Mouse (Mus musculus): ENCODE measurements at regions not wholly inside any gene's neighbourhood (a gene's known extent, or its start where the extent isn't known, plus 50 kb on each side); places are given as distances from the start of the nearest gene placed in this dataset.

DNA sequence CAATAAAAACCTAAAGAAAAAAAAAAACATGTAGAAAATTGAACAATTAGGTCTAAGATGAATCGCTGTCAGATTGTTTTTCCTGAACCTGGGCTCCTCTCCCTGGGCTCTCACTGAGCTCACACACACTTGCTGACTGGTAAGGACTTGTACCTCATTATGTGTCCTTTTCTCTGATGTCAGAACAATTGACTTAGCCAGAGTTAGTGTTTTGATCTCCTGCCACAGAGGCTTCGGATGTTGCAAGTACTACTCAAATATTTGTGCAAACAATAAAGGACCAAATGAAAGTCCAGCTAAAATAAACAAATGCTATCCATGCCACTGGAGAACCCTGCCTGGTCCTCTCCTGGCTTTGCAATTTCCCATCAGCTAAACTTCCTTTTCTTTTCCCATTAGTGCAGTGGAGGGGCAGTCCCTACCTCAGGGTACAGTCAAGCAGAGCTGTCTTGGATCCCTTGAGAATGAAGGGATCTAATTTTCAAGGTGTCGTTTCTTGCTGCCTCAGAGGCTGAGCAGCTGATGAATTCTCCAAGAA lies 399.6 kb downstream of the Nbas start:
- 34% methylated on average over 3 of the region's 3 CpGs for WGBS
- Histone ChIP-seq H3K27me3 (ENCODE audit: control insufficient read depth, insufficient read depth, low read depth, low read length) (no peaks in the 10 kb centered on the region), H3K4me1 (replicated peaks; ENCODE audit: control insufficient read depth, insufficient read depth, low read length) (no peaks in the 10 kb centered on the region), H3K27ac (ENCODE audit: low read length) (no peak overlapping the region), H3K9me3 (ENCODE audit: control insufficient read depth, low read length) (no peaks in the 10 kb centered on the region), H3K4me3 (ENCODE audit: low read length) (no peak overlapping the region), H3K4me2 (ENCODE audit: low read depth, low read length) (no peak overlapping the region), H3K36me3 (ENCODE audit: control insufficient read depth, insufficient read depth, low read length) (no peaks in the 10 kb centered on the region), H3K9ac (ENCODE audit: low read length) (no peak overlapping the region)
- no peak for ATAC-seq (ENCODE audit: low read depth)

DNA sequence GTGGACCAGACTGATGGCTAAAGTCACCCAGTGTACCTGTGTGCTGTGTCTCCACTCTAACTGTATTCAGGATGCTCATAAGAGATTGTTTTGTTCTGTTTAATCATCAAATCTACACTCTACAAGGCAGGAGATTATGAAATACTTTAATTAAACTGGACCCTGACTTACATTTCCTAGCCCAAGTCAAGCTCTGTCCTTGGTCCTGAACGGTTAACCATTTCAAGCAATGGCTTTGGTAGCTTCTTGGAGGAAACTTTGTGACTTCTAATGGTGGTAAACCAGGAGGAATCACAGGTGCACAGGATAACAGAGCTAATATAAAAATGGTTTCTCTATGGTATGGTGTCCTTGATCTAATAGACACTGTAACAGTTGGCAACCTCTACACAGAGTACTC lies 370.4 kb downstream of the Nbas start:
- no peak for ATAC-seq (ENCODE audit: low read depth)

More for the DNA sequence above, 370.4 kb downstream of the Nbas start:
- Histone ChIP-seq H3K36me3 (ENCODE audit: control insufficient read depth, insufficient read depth, low read length) (no peaks in the 10 kb centered on the region), H3K9me3 (ENCODE audit: control insufficient read depth, low read length) (no peaks in the 10 kb centered on the region), H3K27ac (ENCODE audit: low read length) (no peak overlapping the region), H3K4me2 (ENCODE audit: low read depth, low read length) (no peak overlapping the region), H3K9ac (ENCODE audit: low read length) (no peak overlapping the region), H3K4me1 (replicated peaks; ENCODE audit: control insufficient read depth, insufficient read depth, low read length) (no peaks in the 10 kb centered on the region), H3K4me3 (ENCODE audit: low read length) (no peak overlapping the region), H3K27me3 (ENCODE audit: control insufficient read depth, insufficient read depth, low read depth, low read length) (no peaks in the 10 kb centered on the region)
- WGBS: 51% methylated on average over 1 of the region's 1 CpGs
